Mouse (Mus musculus) macrophage (primary cell): ENCODE data around the gene Crocc2. TPM values are rescaled to one million over a fixed set of nuclear protein-coding genes. Genes with fewer than 3 reads are reported as not detected.
"Not testable (repeated sequence)": the region's sequence is repeated elsewhere in the genome, so short reads cannot be mapped to it uniquely, and the experiment has no call there.

Experiments used
- H3K27ac ChIP-seq: fragments of 350-480 bp; formaldehyde crosslinking; 2 replicates; pipeline ENCODE4 v1.9.0; 2021
- H3K36me3 ChIP-seq: fragments of 350-480 bp; formaldehyde crosslinking; 2 replicates; pipeline ENCODE4 v1.9.0; 2021; ENCODE audit errors: inconsistent target
- H3K4me3 ChIP-seq: fragments of 350-480 bp; formaldehyde crosslinking; 2 replicates; pipeline ENCODE4 v1.9.0; 2021; ENCODE audit errors: inconsistent target
- H3K79me2 ChIP-seq: fragments of 350-480 bp; formaldehyde crosslinking; 2 replicates; pipeline ENCODE4 v1.9.0; 2021; ENCODE audit errors: inconsistent target
- WGBS: methylation state at CpG from one replicate; pipeline ENCODE4 v1.1.7; 2026; ENCODE audit warnings: inconsistent platforms; ENCODE audit not compliant: missing documents; 5-methylcytosine and 5-hydroxymethylcytosine counted together
- polyA plus RNA-seq: library from polyadenylated mRNA; stranded (reverse); fragments of 250-400 nt; gene quantifications from 3 replicates; pipeline ENCODE4 v1.2.4, GENCODE M21; 2018; ENCODE audit warnings: inconsistent platforms

The Crocc2 gene
- polyA plus RNA-seq, 1 experiment from 2014 or later, result not detected

- Histone ChIP-seq H3K79me2 (no peaks in the 10 kb centered on the region), H3K27ac (no peak overlapping the region), H3K4me3 (no peak overlapping the region), H3K36me3 (no peaks in the 10 kb centered on the region)
- WGBS, result 5% methylated on average over 40 of the region's 44 CpGs
Measured at GRCm38 (mm10) chr1:93176525-93177332, 8.2 kb downstream of the Crocc2 start.

GRCm38 (mm10) chr1:93182281-93182680 is 13.8 kb downstream of the Crocc2 start:
- 86% methylated on average over 7 of the region's 7 CpGs for WGBS
- Histone ChIP-seq H3K36me3 (no peaks in the 10 kb centered on the region), H3K27ac (no peak overlapping the region), H3K79me2 (no peaks in the 10 kb centered on the region), H3K4me3 (no peak overlapping the region)

GRCm38 (mm10) chr1:93184071-93184828 is 15.7 kb downstream of the Crocc2 start:
- Histone ChIP-seq H3K27ac (no peak overlapping the region), H3K79me2 (no peaks in the 10 kb centered on the region)
- 83% methylated on average over 14 of the region's 14 CpGs for WGBS

GRCm38 (mm10) chr1:93190726-93191305 is 22.3 kb downstream of the Crocc2 start:
- Histone ChIP-seq H3K36me3 (no peaks in the 10 kb centered on the region), H3K4me3 (no peak overlapping the region), H3K27ac (no peak overlapping the region), H3K79me2 (no peaks in the 10 kb centered on the region)
- 27% methylated on average over 10 of the region's 17 CpGs for WGBS

More at GRCm38 (mm10) chr1:93184071-93184828, 15.7 kb downstream of the Crocc2 start:
- no peaks in the 10 kb centered on the region for H3K36me3 ChIP-seq
- H3K4me3 ChIP-seq, result no peak overlapping the region

GRCm38 (mm10) chr1:93194961-93195360 is 26.4 kb downstream of the Crocc2 start:
- Histone ChIP-seq H3K36me3 (no peaks in the 10 kb centered on the region), H3K27ac (no peak overlapping the region), H3K4me3 (no peak overlapping the region), H3K79me2 (no peaks in the 10 kb centered on the region)
- 80% methylated on average over 3 of the region's 3 CpGs for WGBS

- not testable (repeated sequence) for H3K27ac ChIP-seq, H3K4me3 ChIP-seq, H3K79me2 ChIP-seq, H3K36me3 ChIP-seq
- WGBS, result 100% methylated on average over 2 of the region's 2 CpGs
Measured at GRCm38 (mm10) chr1:93197454-93197853, 28.9 kb downstream of the Crocc2 start.

- Histone ChIP-seq H3K79me2 (no peaks in the 10 kb centered on the region), H3K4me3 (no peak overlapping the region), H3K36me3 (no peaks in the 10 kb centered on the region), H3K27ac (no peak overlapping the region)
- 76% methylated on average over 3 of the region's 3 CpGs for WGBS
Measured at GRCm38 (mm10) chr1:93197916-93198315, 29.4 kb downstream of the Crocc2 start.

GRCm38 (mm10) chr1:93206277-93206970 is 37.9 kb downstream of the Crocc2 start:
- H3K79me2 ChIP-seq, result no peaks in the 10 kb centered on the region
- 86% methylated on average over 10 of the region's 12 CpGs for WGBS
- H3K27ac ChIP-seq, result no peak overlapping the region
- no peak overlapping the region for H3K4me3 ChIP-seq
- H3K36me3 ChIP-seq, result no peaks in the 10 kb centered on the region

GRCm38 (mm10) chr1:93207536-93208064 is 39.1 kb downstream of the Crocc2 start:
- H3K36me3 ChIP-seq, result no peaks in the 10 kb centered on the region
- whole genome bisulfite sequencing, result 72% methylated on average over 4 of the region's 4 CpGs
- no peaks in the 10 kb centered on the region for H3K79me2 ChIP-seq
- H3K27ac ChIP-seq, result no peak overlapping the region
- no peak overlapping the region for H3K4me3 ChIP-seq

GRCm38 (mm10) chr1:93210213-93210641 is 41.7 kb downstream of the Crocc2 start:
- H3K79me2 ChIP-seq, result no peaks in the 10 kb centered on the region
- 8% methylated on average over 9 of the region's 9 CpGs for WGBS
- H3K36me3 ChIP-seq, result no peaks in the 10 kb centered on the region
- no peak overlapping the region for H3K4me3 ChIP-seq
- H3K27ac ChIP-seq, result no peak overlapping the region

GRCm38 (mm10) chr1:93211019-93211418 is 42.5 kb downstream of the Crocc2 start:
- Histone ChIP-seq H3K36me3 (no peaks in the 10 kb centered on the region), H3K79me2 (no peaks in the 10 kb centered on the region), H3K4me3 (no peak overlapping the region), H3K27ac (no peak overlapping the region)
- WGBS, result 90% methylated on average over 11 of the region's 11 CpGs

GRCm38 (mm10) chr1:93211549-93212220 is 43.2 kb downstream of the Crocc2 start:
- no peak overlapping the region for H3K27ac ChIP-seq
- H3K4me3 ChIP-seq, result no peak overlapping the region
- 71% methylated on average over 10 of the region's 10 CpGs for WGBS

GRCm38 (mm10) chr1:93212441-93212840 is 43.9 kb downstream of the Crocc2 start:
- 84% methylated on average over 7 of the region's 7 CpGs for WGBS
- Histone ChIP-seq H3K27ac (no peak overlapping the region), H3K4me3 (no peak overlapping the region), H3K79me2 (no peaks in the 10 kb centered on the region), H3K36me3 (no peaks in the 10 kb centered on the region)

More at GRCm38 (mm10) chr1:93211549-93212220, 43.2 kb downstream of the Crocc2 start:
- Histone ChIP-seq H3K79me2 (no peaks in the 10 kb centered on the region), H3K36me3 (no peaks in the 10 kb centered on the region)

- Histone ChIP-seq H3K4me3 (no peak overlapping the region), H3K36me3 (no peaks in the 10 kb centered on the region), H3K27ac (no peak overlapping the region), H3K79me2 (no peaks in the 10 kb centered on the region)
- WGBS, result 79% methylated on average over 5 of the region's 5 CpGs
Measured at GRCm38 (mm10) chr1:93214612-93215011, 46.1 kb downstream of the Crocc2 start.
